Mouse (Mus musculus) heart, embryonic 12.5 days (tissue): ENCODE data around the gene Pitpnm1. TPM values are rescaled to one million over a fixed set of nuclear protein-coding genes. Genes with fewer than 3 reads are reported as not detected.

Experiments
- ATAC-seq: fragments of 200-750 bp; cut with Nextera tagmentation; 2 replicates; pipeline ENCODE4 v1.8.0; 2017; ENCODE audit warnings: moderate TSS enrichment, moderate library complexity; ENCODE audit not compliant: insufficient number of reproducible peaks, low FRiP score
- H3K27ac ChIP-seq: fragments of 300-500 bp; sonication (generic); 2 replicates; pipeline ENCODE4 v1.5.1; 2016; ENCODE audit warnings: mild to moderate bottlenecking, moderate library complexity; ENCODE audit not compliant: poor library complexity, severe bottlenecking
- H3K27me3 ChIP-seq: fragments of 300-500 bp; sonication (generic); replicated peaks from 2 replicates; pipeline ENCODE4 v1.6.1; 2016; ENCODE audit warnings: mild to moderate bottlenecking, moderate library complexity
- H3K36me3 ChIP-seq: fragments of 300-500 bp; sonication (generic); 2 replicates; pipeline ENCODE4 v1.6.1; 2016; ENCODE audit warnings: mild to moderate bottlenecking, moderate library complexity
- H3K4me1 ChIP-seq: fragments of 300-500 bp; sonication (generic); replicated peaks from 2 replicates; pipeline ENCODE4 v1.6.1; 2016; ENCODE audit warnings: mild to moderate bottlenecking
- H3K4me2 ChIP-seq: fragments of 300-500 bp; sonication (generic); 2 replicates; pipeline ENCODE4 v1.6.1; 2016; ENCODE audit warnings: mild to moderate bottlenecking, moderate library complexity
- H3K4me3 ChIP-seq: fragments of 300-500 bp; sonication (generic); 2 replicates; pipeline ENCODE4 v1.5.1; 2016; ENCODE audit warnings: mild to moderate bottlenecking
- H3K9ac ChIP-seq: fragments of 300-500 bp; sonication (generic); 2 replicates; pipeline ENCODE4 v1.6.1; 2016; ENCODE audit warnings: mild to moderate bottlenecking, moderate library complexity
- H3K9me3 ChIP-seq: fragments of 300-500 bp; sonication (generic); replicated peaks from 2 replicates; pipeline ENCODE4 v1.6.1; 2016; ENCODE audit warnings: mild to moderate bottlenecking, moderate library complexity
- WGBS: fragments of 180-500 bp; shearing (Covaris S2); methylation state at CpG from one replicate; pipeline ENCODE4 v1.1.7; 2016; 5-methylcytosine and 5-hydroxymethylcytosine counted together
- polyA plus RNA-seq: library from polyadenylated mRNA; unstranded; fragments of >200 nt; fragmentation: Nextera tagmentation; extraction: Ambion mirVana; gene quantifications from 2 replicates; pipeline ENCODE4 v1.2.1, GENCODE M21; 2016

The Pitpnm1 gene
- polyA plus RNA-seq, 1 experiment from 2014 or later: 23.3 TPM

DNA sequence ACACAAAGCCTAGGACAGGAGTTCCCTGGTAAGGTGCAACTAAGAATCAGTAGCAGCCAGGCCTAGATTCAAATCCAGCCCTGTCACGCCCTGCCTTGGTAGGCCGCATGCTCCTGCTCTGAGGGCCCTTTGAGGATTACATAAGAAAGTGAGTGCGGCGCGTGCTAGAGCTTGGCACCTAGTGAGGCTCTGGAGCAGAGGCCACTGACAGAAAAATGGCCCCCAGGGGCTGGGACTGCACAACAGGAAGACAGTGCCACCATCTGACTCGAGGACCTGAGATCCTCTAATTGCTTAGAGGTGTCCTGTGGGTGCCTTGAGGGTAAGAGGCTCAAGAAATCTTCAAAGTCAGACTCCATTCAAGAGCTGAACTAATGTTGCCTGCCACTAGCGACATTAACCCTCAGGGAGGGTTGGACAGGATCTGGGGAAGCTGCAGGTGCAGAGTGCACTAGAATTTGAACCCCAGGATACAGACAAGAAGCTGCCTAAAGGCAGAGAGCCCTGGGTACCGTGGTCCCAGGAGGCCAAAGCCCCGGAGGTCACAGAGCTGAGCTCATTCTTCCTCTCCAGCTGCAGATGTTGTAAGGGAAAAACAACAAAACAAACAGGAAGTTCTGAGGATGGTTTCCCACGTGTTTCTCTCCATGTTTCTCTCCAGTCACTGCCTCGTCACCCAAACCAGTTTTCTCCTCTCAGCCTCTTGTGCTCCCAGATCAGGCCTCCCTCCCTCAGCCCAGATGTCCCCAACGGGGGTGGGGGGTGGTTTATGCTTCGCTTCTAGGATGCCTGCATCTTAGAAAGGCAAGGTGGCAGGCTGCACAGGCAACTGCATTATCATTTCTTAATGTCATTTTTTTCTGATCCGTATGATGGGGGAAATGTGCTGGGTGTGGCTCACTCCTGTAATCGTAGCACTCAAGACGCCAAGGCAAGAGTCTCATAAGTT lies 45.0 kb downstream of the Pitpnm1 start:
- Histone ChIP-seq H3K27me3 (no peaks in the 10 kb centered on the region), H3K9ac (no peak overlapping the region), H3K4me1 (peaks cover 14% of the 10 kb centered on the region), H3K36me3 (peaks cover 1% of the 10 kb centered on the region; the same call in 1 of the 2 replicates), H3K4me2 (no peak overlapping the region), H3K27ac (no peak overlapping the region), H3K4me3 (no peak overlapping the region), H3K9me3 (0 out of 2 replicates have a peak, but pooled peaks cover 5% of the 10 kb centered on the region)
- 77% methylated on average over 16 of the region's 16 CpGs for WGBS
- ATAC-seq: no peak

DNA sequence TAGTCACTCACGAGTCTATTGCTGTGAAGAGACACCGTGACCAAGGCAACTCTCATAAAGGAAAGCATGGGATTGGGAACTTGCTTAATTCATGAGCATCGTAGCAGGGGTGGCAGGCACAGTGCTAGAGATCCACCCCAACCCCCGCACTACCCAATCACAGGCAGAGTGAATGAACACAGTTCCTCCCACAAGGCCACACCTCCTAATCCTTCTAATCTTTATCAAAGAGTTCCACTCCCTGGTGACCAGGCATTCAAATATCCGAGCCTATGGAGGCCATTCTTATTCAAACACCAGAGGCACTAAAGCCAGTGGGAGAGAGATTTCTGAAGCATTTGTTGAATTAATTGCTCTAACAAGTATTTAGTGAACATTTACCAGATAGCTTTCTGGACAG lies 46.1 kb downstream of the Pitpnm1 start:
- 84% methylated on average over 5 of the region's 5 CpGs for WGBS

DNA sequence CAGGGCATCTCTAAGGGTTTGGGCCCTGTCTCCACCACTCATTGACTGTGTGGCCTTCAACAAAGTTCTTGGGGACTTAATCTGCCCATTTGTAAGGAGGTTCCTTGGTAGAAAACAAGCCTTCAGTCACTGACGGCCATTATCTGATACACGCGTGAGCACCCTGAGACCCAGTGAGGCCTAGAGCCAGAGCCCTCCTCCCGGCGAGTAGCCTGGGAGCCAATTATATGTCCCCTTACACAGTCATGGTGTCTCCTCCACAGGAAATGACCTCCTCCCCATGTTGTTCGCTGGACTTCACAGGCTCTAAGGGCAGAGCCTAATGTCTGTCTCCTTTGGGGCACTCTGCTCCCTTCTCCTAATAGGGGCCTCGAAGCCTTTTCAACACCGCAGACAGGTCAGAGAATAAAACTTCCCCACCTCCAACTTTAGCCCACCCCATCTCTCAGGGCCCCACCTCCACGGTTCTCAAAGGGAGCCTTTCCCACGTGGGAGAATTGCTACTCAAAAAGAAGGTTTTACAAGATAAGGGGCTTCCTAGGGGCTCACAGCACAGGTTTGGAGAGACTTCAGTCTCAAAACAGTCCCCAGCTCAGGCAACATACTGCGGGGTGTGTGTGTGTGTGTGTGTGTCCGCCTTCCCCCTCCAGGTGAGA lies 46.7 kb downstream of the Pitpnm1 start:
- no peak for ATAC-seq
- no peak overlapping the region for H3K9ac ChIP-seq
- 57% methylated on average over 12 of the region's 12 CpGs for WGBS

More for the DNA sequence above, 46.1 kb downstream of the Pitpnm1 start:
- peaks cover 23% of the 10 kb centered on the region for H3K4me1 ChIP-seq
- no peak for ATAC-seq
- 0 out of 2 replicates have a peak, but pooled peaks cover 5% of the 10 kb centered on the region for H3K9me3 ChIP-seq
- no peak overlapping the region for H3K27ac ChIP-seq
- H3K27me3 ChIP-seq: no peaks in the 10 kb centered on the region
- no peak overlapping the region for H3K4me2 ChIP-seq
- no peak overlapping the region for H3K9ac ChIP-seq
- H3K36me3 ChIP-seq: peaks cover 12% of the 10 kb centered on the region
- no peak overlapping the region for H3K4me3 ChIP-seq

DNA sequence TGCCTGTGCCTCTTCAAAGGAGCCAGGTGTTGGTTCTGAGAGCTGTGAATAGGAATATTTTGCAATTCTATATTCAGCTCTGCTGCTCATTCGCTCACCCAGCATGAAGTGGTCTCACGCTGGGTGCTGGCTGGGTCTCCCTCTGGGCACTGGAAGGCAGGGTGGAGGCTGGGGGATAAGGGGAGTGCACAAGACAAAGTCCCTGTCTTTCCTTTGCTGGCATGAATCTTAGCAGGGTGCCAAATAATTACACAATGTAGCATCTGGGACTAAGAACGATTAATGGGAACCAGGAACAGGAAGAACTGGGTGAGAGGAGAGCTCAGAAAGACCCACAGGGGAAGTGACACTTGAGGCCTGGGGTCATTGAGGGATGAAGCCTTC lies 47.2 kb downstream of the Pitpnm1 start:
- 56% methylated on average over 3 of the region's 3 CpGs for WGBS
- Histone ChIP-seq H3K4me2 (no peak overlapping the region), H3K9me3 (0 out of 2 replicates have a peak, but pooled peaks cover 5% of the 10 kb centered on the region), H3K27me3 (no peaks in the 10 kb centered on the region), H3K4me1 (peaks cover 33% of the 10 kb centered on the region), H3K4me3 (no peak overlapping the region), H3K27ac (no peak overlapping the region), H3K36me3 (peaks cover 23% of the 10 kb centered on the region), H3K9ac (no peak overlapping the region)
- no peak for ATAC-seq

More for the DNA sequence above, 46.7 kb downstream of the Pitpnm1 start:
- H3K4me1 ChIP-seq: peaks cover 28% of the 10 kb centered on the region
- H3K4me2 ChIP-seq: no peak overlapping the region
- H3K9me3 ChIP-seq: 0 out of 2 replicates have a peak, but pooled peaks cover 5% of the 10 kb centered on the region
- H3K27ac ChIP-seq: no peak overlapping the region
- H3K27me3 ChIP-seq: no peaks in the 10 kb centered on the region
- H3K36me3 ChIP-seq: peaks cover 18% of the 10 kb centered on the region
- H3K4me3 ChIP-seq: no peak overlapping the region

DNA sequence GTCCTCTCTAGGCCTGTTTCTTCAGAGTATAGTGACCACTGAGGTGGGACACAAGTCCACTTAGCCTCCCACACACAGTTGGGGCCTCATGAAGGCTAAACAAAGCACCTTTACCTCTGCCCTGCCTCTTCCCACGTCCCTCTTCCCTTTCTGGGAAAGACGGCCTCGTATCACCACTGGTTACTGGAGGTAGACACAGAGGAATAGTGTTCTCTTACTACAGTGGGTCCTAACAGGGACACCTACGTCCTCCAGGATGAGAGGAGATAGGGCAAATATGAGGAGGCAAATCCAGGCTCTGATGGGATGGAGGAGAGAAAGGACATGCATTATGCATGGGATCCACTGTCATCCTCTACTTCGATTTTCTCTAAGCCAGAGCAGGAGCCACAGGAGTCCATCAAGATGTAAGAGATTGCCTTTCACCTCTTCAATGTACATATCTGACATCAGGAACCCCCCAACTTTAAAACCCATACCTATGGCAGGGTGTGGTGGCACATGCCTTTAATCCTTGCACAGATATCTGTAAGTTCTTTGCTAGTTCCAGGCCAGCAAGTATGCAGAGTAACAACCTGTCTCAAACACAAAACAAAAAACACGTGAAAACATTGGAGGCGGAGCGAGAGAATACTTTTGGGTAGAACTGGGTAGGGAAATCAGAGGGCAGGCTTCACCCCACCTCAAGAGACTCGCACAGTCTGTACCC lies 48.1 kb downstream of the Pitpnm1 start:
- Histone ChIP-seq H3K27ac (no peak overlapping the region), H3K4me3 (peak overlapping the region; percentile 97)

DNA sequence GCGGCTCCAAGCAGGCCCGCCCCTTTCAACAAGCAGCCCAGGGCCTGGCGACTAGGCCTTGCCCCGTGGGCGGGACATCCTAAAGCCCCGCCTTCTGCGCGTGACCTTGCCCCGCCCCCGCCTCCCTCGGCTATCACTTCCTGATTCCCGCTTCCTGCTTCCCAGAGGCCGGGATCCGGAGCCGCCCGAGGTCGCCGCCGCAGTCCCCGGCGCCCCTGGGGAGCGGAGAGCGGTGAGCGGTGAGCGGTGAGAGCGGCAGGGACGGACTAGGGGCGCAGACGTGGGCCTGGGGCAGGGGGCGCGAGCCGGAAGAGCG lies 48.7 kb downstream of the Pitpnm1 start, which contains the start of gene Coro1b:
Gene Coro1b, plus strand, starts transcription at position 129 of the 316 bp plus-strand sequence.
- under 1% methylated on average over 32 of the region's 33 CpGs for WGBS
- H3K27me3 ChIP-seq: no peaks in the 10 kb centered on the region
- peak within 1 kb of the TSS; percentile 75 for H3K27ac ChIP-seq
- H3K9me3 ChIP-seq: 0 out of 2 replicates have a peak, but pooled peaks cover 5% of the 10 kb centered on the region
- peak within 1 kb of the TSS; percentile 97 for H3K4me3 ChIP-seq
- peaks cover 43% of the 10 kb centered on the region for H3K4me1 ChIP-seq
- ATAC-seq: peak; percentile 95
- peak within 1 kb of the TSS; percentile 97 for H3K9ac ChIP-seq
- peaks cover 36% of the 10 kb centered on the region for H3K36me3 ChIP-seq
- peak within 1 kb of the TSS; percentile 88 for H3K4me2 ChIP-seq

More for the DNA sequence above, 48.1 kb downstream of the Pitpnm1 start:
- H3K9me3 ChIP-seq: 0 out of 2 replicates have a peak, but pooled peaks cover 5% of the 10 kb centered on the region
- H3K36me3 ChIP-seq: peaks cover 31% of the 10 kb centered on the region
- WGBS: 38% methylated on average over 9 of the region's 9 CpGs
- ATAC-seq: no peak
- H3K4me1 ChIP-seq: peaks cover 39% of the 10 kb centered on the region
- H3K9ac ChIP-seq: peak overlapping the region; percentile 97; the same call in 1 of the 2 replicates
- H3K4me2 ChIP-seq: peak overlapping the region; percentile 88
- H3K27me3 ChIP-seq: no peaks in the 10 kb centered on the region

DNA sequence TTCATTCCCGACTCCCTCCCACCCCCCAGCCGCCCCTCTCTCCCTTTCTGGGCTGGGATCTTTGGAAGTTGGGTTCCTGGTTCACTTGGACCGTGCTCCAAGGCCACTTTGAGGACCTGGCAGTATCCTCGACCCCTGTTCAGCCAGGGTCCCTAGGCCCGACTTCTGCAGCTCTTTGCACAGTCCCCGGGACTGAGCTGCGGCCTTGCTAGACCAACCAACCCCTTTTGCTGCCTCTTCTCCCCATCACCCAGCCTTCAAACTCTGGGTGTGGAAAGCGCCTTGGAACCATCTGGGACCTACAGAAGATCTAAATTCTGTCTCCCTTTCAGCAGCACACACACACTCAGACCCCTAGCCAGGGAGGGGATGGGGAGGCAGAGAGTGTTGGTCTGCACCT lies 49.0 kb downstream of the Pitpnm1 start:
- Histone ChIP-seq H3K4me2 (peak overlapping the region; percentile 88), H3K36me3 (peaks cover 39% of the 10 kb centered on the region), H3K9me3 (0 out of 2 replicates have a peak, but pooled peaks cover 5% of the 10 kb centered on the region), H3K27me3 (no peaks in the 10 kb centered on the region), H3K27ac (peak overlapping the region; percentile 75), H3K4me3 (peak overlapping the region; percentile 97), H3K9ac (peak overlapping the region; percentile 97), H3K4me1 (peaks cover 46% of the 10 kb centered on the region)
- WGBS: under 1% methylated on average over 8 of the region's 8 CpGs
- peak; percentile 29 for ATAC-seq

DNA sequence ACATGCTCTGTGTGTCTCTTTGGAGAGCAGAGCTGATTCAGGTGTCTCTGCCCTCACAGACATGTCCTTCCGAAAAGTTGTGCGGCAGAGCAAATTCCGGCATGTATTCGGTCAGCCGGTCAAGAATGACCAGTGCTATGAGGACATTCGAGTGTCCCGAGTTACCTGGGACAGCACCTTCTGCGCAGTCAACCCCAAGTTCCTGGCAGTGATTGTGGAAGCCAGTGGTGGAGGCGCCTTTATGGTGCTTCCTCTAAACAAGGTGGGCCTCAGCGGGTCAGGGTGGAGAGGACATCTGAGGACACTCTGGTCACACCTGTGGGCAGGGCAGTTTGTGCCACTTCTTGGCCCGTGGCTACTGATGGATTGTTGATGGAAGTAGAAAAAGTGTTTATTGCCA lies 49.5 kb downstream of the Pitpnm1 start:
- no peak for ATAC-seq
- Histone ChIP-seq H3K27me3 (no peaks in the 10 kb centered on the region), H3K9me3 (0 out of 2 replicates have a peak, but pooled peaks cover 5% of the 10 kb centered on the region), H3K4me1 (peaks cover 49% of the 10 kb centered on the region), H3K27ac (no peak overlapping the region), H3K9ac (peak overlapping the region; percentile 97), H3K4me2 (peak overlapping the region; percentile 88), H3K36me3 (peaks cover 41% of the 10 kb centered on the region), H3K4me3 (peak overlapping the region; percentile 97)
- 84% methylated on average over 11 of the region's 11 CpGs for WGBS

DNA sequence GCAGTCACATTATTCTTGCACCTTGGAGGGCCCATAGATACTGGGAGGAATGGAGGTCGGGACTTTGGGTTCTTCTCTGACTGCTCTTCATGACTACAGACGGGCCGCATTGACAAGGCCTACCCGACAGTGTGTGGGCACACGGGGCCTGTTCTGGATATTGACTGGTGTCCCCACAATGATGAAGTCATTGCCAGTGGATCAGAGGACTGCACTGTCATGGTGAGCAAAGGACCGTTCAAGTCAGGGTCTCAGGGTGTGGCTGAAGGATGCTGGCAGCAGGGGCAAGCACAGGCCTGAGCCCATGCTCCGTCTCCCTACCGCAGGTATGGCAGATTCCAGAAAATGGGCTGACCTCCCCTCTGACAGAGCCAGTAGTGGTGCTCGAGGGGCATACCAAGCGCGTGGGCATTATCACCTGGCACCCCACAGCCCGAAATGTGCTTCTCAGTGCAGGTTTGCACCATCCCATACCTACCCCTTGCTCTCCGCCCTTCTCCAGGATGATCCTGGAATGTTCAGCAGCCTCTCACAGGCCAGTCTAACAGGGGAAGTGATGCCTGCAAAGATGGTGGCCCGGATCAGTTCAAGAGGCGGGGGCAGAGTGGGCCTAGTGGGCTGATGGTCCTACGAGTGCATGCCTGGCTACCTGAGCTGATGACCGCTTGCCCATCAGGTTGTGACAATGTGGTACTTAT lies 50.1 kb downstream of the Pitpnm1 start:
- H3K9me3 ChIP-seq: 0 out of 2 replicates have a peak, but pooled peaks cover 5% of the 10 kb centered on the region
- peak overlapping the region; percentile 88 for H3K4me2 ChIP-seq
- no peak for ATAC-seq
- H3K36me3 ChIP-seq: peaks cover 41% of the 10 kb centered on the region
- H3K4me3 ChIP-seq: peak overlapping the region; percentile 97
- no peak overlapping the region for H3K27ac ChIP-seq
- peak overlapping the region; percentile 97 for H3K9ac ChIP-seq
- peaks cover 55% of the 10 kb centered on the region for H3K4me1 ChIP-seq
- 92% methylated on average over 17 of the region's 17 CpGs for WGBS
- no peaks in the 10 kb centered on the region for H3K27me3 ChIP-seq
